Mouse (Mus musculus) gastrocnemius, postnatal 36 days (tissue): ENCODE data around the gene Vcp. TPM values are rescaled to one million over a fixed set of nuclear protein-coding genes. Genes with fewer than 3 reads are reported as not detected.

Experiments used
- DNase-seq, 2 experiments: peaks; one replicate each; pipeline ENCODE4 v3.0.0; 2022
- intact Hi-C: fragments of 180-260 bp; cut with DNase I; formaldehyde crosslinking; loops from one replicate; pipeline ENCODE4 v1.15.1; 2025
- total RNA-seq, 2 experiments: library from RNA; stranded (reverse); gene quantifications; 2 replicates each; pipeline ENCODE4 v1.2.3; 2021

The Vcp gene
- total RNA-seq, 2 experiments from 2014 or later: 225 to 248 TPM

GRCm38 (mm10) chr4:43030780-43031230 lies 30.5 kb upstream of the Vcp start:
- intact Hi-C loops: no loop called here
- DNase-seq: no peak

- DNase-seq: no peak
- intact Hi-C loops: no loop called here
Measured at GRCm38 (mm10) chr4:43030352-43030751, 30.0 kb upstream of the Vcp start.

GRCm38 (mm10) chr4:43029749-43030148 lies 29.4 kb upstream of the Vcp start:
- DNase-seq: no peak
- intact Hi-C loops: no loop called here

GRCm38 (mm10) chr4:43029121-43029520 lies 28.8 kb upstream of the Vcp start:
- no peak for DNase-seq
- intact Hi-C loops: no loop called here

GRCm38 (mm10) chr4:43025084-43025960 lies 25.0 kb upstream of the Vcp start, which contains the start of gene Pigo:
Pigo (minus strand) TSS chr4:43025819.
- DNase-seq: peak; percentile 92
- intact Hi-C loops: loop anchor here (2.0 kb wide), 1 partner anchor 17 kb away; no protein-coding TSS in a partner anchor

- DNase-seq: no peak
- intact Hi-C loops: loop anchor here (2.0 kb wide), 1 partner anchor 16 kb away; no protein-coding TSS in a partner anchor
Measured at GRCm38 (mm10) chr4:43024673-43025072, 24.4 kb upstream of the Vcp start.

- no peak for DNase-seq
Measured at GRCm38 (mm10) chr4:43021341-43021740, 21.0 kb upstream of the Vcp start.

GRCm38 (mm10) chr4:43020876-43021275 lies 20.6 kb upstream of the Vcp start:
- DNase-seq: no peak
- intact Hi-C loops: no loop called here

More at GRCm38 (mm10) chr4:43021341-43021740, 21.0 kb upstream of the Vcp start:
- intact Hi-C loops: no loop called here

- DNase-seq: no peak
- intact Hi-C loops: no loop called here
Measured at GRCm38 (mm10) chr4:43019641-43020465, 19.5 kb upstream of the Vcp start.

GRCm38 (mm10) chr4:43019176-43019575 lies 18.9 kb upstream of the Vcp start:
- no peak for DNase-seq
- intact Hi-C loops: no loop called here

GRCm38 (mm10) chr4:43018156-43018555 lies 17.8 kb upstream of the Vcp start:
- DNase-seq: no peak
- intact Hi-C loops: no loop called here

- intact Hi-C loops: no loop called here
Measured at GRCm38 (mm10) chr4:43012091-43012490, 11.8 kb upstream of the Vcp start.

GRCm38 (mm10) chr4:43010161-43011038 lies 10.1 kb upstream of the Vcp start, which contains the start of gene Fancg:
Fancg (minus strand) TSS chr4:43010506.
- intact Hi-C loops: no loop called here

More at GRCm38 (mm10) chr4:43012091-43012490, 11.8 kb upstream of the Vcp start:
- no peak for DNase-seq

GRCm38 (mm10) chr4:43005765-43006164 lies 5.5 kb upstream of the Vcp start:
- intact Hi-C loops: no loop called here
- DNase-seq: no peak

More at GRCm38 (mm10) chr4:43010161-43011038, 10.1 kb upstream of the Vcp start, which contains the start of gene Fancg:
- peak; percentile 72 to 80 for DNase-seq

- intact Hi-C loops: no loop called here
- no peak for DNase-seq
Measured at GRCm38 (mm10) chr4:43004951-43005350, 4.6 kb upstream of the Vcp start.

- no peak for DNase-seq
- intact Hi-C loops: no loop called here
Measured at GRCm38 (mm10) chr4:43002756-43003439, 2.6 kb upstream of the Vcp start.

GRCm38 (mm10) chr4:43001272-43001671 lies 965 bp upstream of the Vcp start:
- no peak for DNase-seq
- intact Hi-C loops: no loop called here

GRCm38 (mm10) chr4:42999451-43000140 lies 711 bp downstream of the Vcp start:
- DNase-seq: peak; percentile 59 to 69
- intact Hi-C loops: no loop called here

GRCm38 (mm10) chr4:42998022-42998421 lies 2.3 kb downstream of the Vcp start:
- intact Hi-C loops: no loop called here

More at GRCm38 (mm10) chr4:42998022-42998421, 2.3 kb downstream of the Vcp start:
- no peak for DNase-seq
